Mouse (Mus musculus) v-Abl transformed pro-B cells (cell line): Measurements from ENCODE around the gene Cap1.

Source experiments
- in situ Hi-C, 2 experiments: fragments of 400-800 bp; cut with MboI; formaldehyde crosslinking; loops; one replicate each; pipeline ENCODE4 v1.15.1; 2025; ENCODE audit not compliant: unreplicated experiment in 2 of 2

Gene Cap1

GRCm38 (mm10) chr4:122891597-122891996 is 5.7 kb upstream of the Cap1 start:
- in situ Hi-C loops = loop anchor here in 1 of 2 experiments (10.0 to 25.0 kb wide), 2 partner anchors 671 to 1647 kb away; no protein-coding TSS in a partner anchor

GRCm38 (mm10) chr4:122890881-122891481 is 5.1 kb upstream of the Cap1 start:
- in situ Hi-C loops = loop anchor here in 1 of 2 experiments (10.0 to 25.0 kb wide), 2 partner anchors 671 to 1646 kb away; no protein-coding TSS in a partner anchor

- in situ Hi-C loops = loop anchor here in 1 of 2 experiments (25.0 kb wide), 1 partner anchor 675 kb away; no protein-coding TSS in a partner anchor
Observed at GRCm38 (mm10) chr4:122887336-122887735, 1.5 kb upstream of the Cap1 start.

- in situ Hi-C loops = loop anchor here in 1 of 2 experiments (25.0 kb wide), 1 partner anchor 676 kb away; no protein-coding TSS in a partner anchor
Observed at GRCm38 (mm10) chr4:122886579-122887254, 861 bp upstream of the Cap1 start.

GRCm38 (mm10) chr4:122884481-122885340 is 1.1 kb downstream of the Cap1 start:
- in situ Hi-C loops = loop anchor here in 1 of 2 experiments (25.0 kb wide), 1 partner anchor 678 kb away; no protein-coding TSS in a partner anchor

- in situ Hi-C loops = loop anchor here in 1 of 2 experiments (25.0 kb wide), 1 partner anchor 678 kb away; no protein-coding TSS in a partner anchor
Observed at GRCm38 (mm10) chr4:122884051-122884450, 1.8 kb downstream of the Cap1 start.

- in situ Hi-C loops = loop anchor here in 1 of 2 experiments (25.0 kb wide), 1 partner anchor 679 kb away; no protein-coding TSS in a partner anchor
Observed at GRCm38 (mm10) chr4:122883294-122883693, 2.6 kb downstream of the Cap1 start.

GRCm38 (mm10) chr4:122882544-122882943 is 3.3 kb downstream of the Cap1 start:
- in situ Hi-C loops = loop anchor here in 1 of 2 experiments (25.0 kb wide), 1 partner anchor 680 kb away; no protein-coding TSS in a partner anchor

- in situ Hi-C loops = loop anchor here in 1 of 2 experiments (25.0 kb wide), 1 partner anchor 684 kb away; no protein-coding TSS in a partner anchor
Observed at GRCm38 (mm10) chr4:122878333-122879070, 7.4 kb downstream of the Cap1 start.

GRCm38 (mm10) chr4:122873512-122873911 is 12.3 kb downstream of the Cap1 start:
- in situ Hi-C loops = loop anchor here in 1 of 2 experiments (25.0 kb wide), 1 partner anchor 1839 kb away; the partner anchor contains the start of genes Fhl3 and Sf3a3

- in situ Hi-C loops = loop anchor here in 1 of 2 experiments (25.0 kb wide), 1 partner anchor 1839 kb away; the partner anchor contains the start of genes Fhl3 and Sf3a3
Observed at GRCm38 (mm10) chr4:122873003-122873402, 12.9 kb downstream of the Cap1 start.

GRCm38 (mm10) chr4:122871989-122872388 is 13.9 kb downstream of the Cap1 start:
- in situ Hi-C loops = loop anchor here in 1 of 2 experiments (25.0 kb wide), 1 partner anchor 1840 kb away; the partner anchor contains the start of genes Fhl3 and Sf3a3

- in situ Hi-C loops = loop anchor here in 1 of 2 experiments (25.0 kb wide), 1 partner anchor 1841 kb away; the partner anchor contains the start of genes Fhl3 and Sf3a3
Observed at GRCm38 (mm10) chr4:122871269-122871668, 14.6 kb downstream of the Cap1 start.

- in situ Hi-C loops = loop anchor here in 1 of 2 experiments (25.0 kb wide), 1 partner anchor 1842 kb away; the partner anchor contains the start of genes Fhl3 and Sf3a3
Observed at GRCm38 (mm10) chr4:122870741-122871140, 15.1 kb downstream of the Cap1 start.

- in situ Hi-C loops = loop anchor here in 1 of 2 experiments (25.0 kb wide), 1 partner anchor 1842 kb away; the partner anchor contains the start of genes Fhl3 and Sf3a3
Observed at GRCm38 (mm10) chr4:122870027-122870426, 15.8 kb downstream of the Cap1 start.

GRCm38 (mm10) chr4:122868041-122868440 is 17.8 kb downstream of the Cap1 start:
- in situ Hi-C loops = loop anchor here in 1 of 2 experiments (25.0 kb wide), 1 partner anchor 1844 kb away; the partner anchor contains the start of genes Fhl3 and Sf3a3

- in situ Hi-C loops = loop anchor here in 1 of 2 experiments (25.0 kb wide), 1 partner anchor 1850 kb away; the partner anchor contains the start of genes Fhl3 and Sf3a3
Observed at GRCm38 (mm10) chr4:122861836-122862235, 24.0 kb downstream of the Cap1 start.

- in situ Hi-C loops = loop anchor here (5.0 to 25.0 kb wide), 3 partner anchors 52 to 1853 kb away; partner anchors contain the start of genes Fhl3 (in 1 of the 2), Heyl (in 1 of the 2) and Sf3a3 (in 1 of the 2)
Observed at GRCm38 (mm10) chr4:122859096-122859674, 26.7 kb downstream of the Cap1 start.
